Mouse (Mus musculus) liver, embryonic 14.5 days (tissue): ENCODE results near the gene Abl1. TPM values are rescaled to one million over a fixed set of nuclear protein-coding genes. Genes with fewer than 3 reads are reported as not detected.

ENCODE experiments used
- ATAC-seq: fragments of 200-750 bp; cut with Nextera tagmentation; 2 replicates; pipeline ENCODE4 v1.8.0; 2017; ENCODE audit warnings: moderate number of reproducible peaks, mild to moderate bottlenecking, moderate library complexity; ENCODE audit not compliant: insufficient read depth
- DNase-seq, 3 experiments: peaks; one replicate each; pipeline ENCODE4 v3.0.0-alpha.2; 2012 to 2013; ENCODE audit warnings: low read depth in 3 of 3, low spot score in 3 of 3
- H3K27ac ChIP-seq: fragments of 300-500 bp; sonication (generic); 2 replicates; pipeline ENCODE4 v1.5.1; 2014; ENCODE audit warnings: moderate library complexity, mild to moderate bottlenecking, control low read depth, inconsistent platforms
- H3K27me3 ChIP-seq: fragments of 300-500 bp; sonication (generic); 2 replicates; pipeline ENCODE4 v1.6.1; 2014; ENCODE audit warnings: mild to moderate bottlenecking, low read length, moderate library complexity; ENCODE audit not compliant: control insufficient read depth, insufficient read depth
- H3K36me3 ChIP-seq: fragments of 300-500 bp; sonication (generic); replicated peaks from 2 replicates; pipeline ENCODE4 v1.6.1; 2014; ENCODE audit warnings: low read depth; ENCODE audit not compliant: control insufficient read depth, insufficient read depth
- H3K4me1 ChIP-seq, 2 experiments: fragments of 200-500 bp in 1 of 2; fragments of 300-500 bp in 1 of 2; sonication (generic) in 1 of 2; replicated peaks; 2 replicates each; pipeline ENCODE4 v1.6.1; 2012 to 2014; ENCODE audit warnings: antibody characterized with exemption in 1 of 2, inconsistent platforms in 1 of 2, low read length in 1 of 2; ENCODE audit not compliant: control insufficient read depth in 2 of 2, insufficient read depth in 2 of 2
- H3K4me2 ChIP-seq: fragments of 300-500 bp; sonication (generic); 2 replicates; pipeline ENCODE4 v1.6.1; 2014; ENCODE audit warnings: low read depth, mild to moderate bottlenecking, control low read depth, moderate library complexity
- H3K4me3 ChIP-seq, 2 experiments: fragments of 200-500 bp in 1 of 2; fragments of 300-500 bp in 1 of 2; sonication (generic) in 1 of 2; 2 replicates each; pipeline ENCODE4 v1.5.1; 2012 to 2014; ENCODE audit warnings: low read depth in 2 of 2, low read length in 2 of 2, mild to moderate bottlenecking in 2 of 2, control low read depth in 1 of 2, inconsistent platforms in 1 of 2, moderate library complexity in 1 of 2; ENCODE audit not compliant: insufficient read depth in 1 of 2
- H3K9ac ChIP-seq: fragments of 300-500 bp; sonication (generic); replicated peaks from 2 replicates; pipeline ENCODE4 v1.6.1; 2014; ENCODE audit warnings: mild to moderate bottlenecking, control low read depth, moderate library complexity
- H3K9me3 ChIP-seq: fragments of 300-500 bp; sonication (generic); 2 replicates; pipeline ENCODE4 v1.6.1; 2016; ENCODE audit warnings: low read length, mixed read lengths; ENCODE audit not compliant: control insufficient read depth
- CTCF ChIP-seq: IDR thresholded peaks from 2 replicates; pipeline ENCODE4 v1.5.1; 2016; ENCODE audit warnings: antibody characterized with exemption, low read depth, control low read depth
- EP300 ChIP-seq: IDR thresholded peaks from 2 replicates; pipeline ENCODE4 v1.6.1; 2016; ENCODE audit warnings: antibody characterized with exemption, low read depth
- WGBS: fragments of 180-500 bp; shearing (Covaris S2); extraction: QIAGEN DNeasy Blood & Tissue Kit; methylation state at CpG from one replicate; pipeline ENCODE4 v1.1.7; 2014; ENCODE audit not compliant: insufficient replicate concordance; 5-methylcytosine and 5-hydroxymethylcytosine counted together
- polyA plus RNA-seq, 2 experiments: library from polyadenylated mRNA; depleted of rRNA in 1 of 2; stranded (reverse) in 1 of 2; unstranded in 1 of 2; fragments of >200 nt; fragmentation: Nextera tagmentation in 1 of 2; extraction: Ambion mirVana in 1 of 2; gene quantifications; 2 replicates each; pipeline versions ENCODE4 v1.2.1 to v1.2.3; 2012 to 2014

The Abl1 gene
- polyA plus RNA-seq, 2 experiments = 4.8 to 9.6 TPM

DNA sequence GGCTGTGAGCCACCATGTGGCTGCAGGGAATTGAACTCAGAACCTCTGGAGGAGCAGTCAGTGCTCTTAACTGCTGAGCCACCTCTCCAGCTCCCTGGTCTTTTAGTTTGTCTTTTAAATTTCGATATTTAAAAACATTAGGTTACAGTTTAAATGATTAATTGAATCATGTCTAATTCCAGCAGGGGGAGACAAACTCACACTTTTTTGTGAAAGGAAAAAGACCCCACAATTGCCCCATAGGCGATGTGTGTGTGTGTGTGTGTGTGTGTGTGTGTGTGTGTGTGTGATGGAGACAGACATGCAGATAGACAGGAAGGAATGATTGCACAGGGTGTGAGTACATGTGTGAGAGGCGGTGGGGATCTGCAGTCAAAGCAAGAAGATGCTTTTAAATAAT is 100.1 kb downstream of the Abl1 start:
- Histone ChIP-seq H3K4me2 (no peak overlapping the region), H3K9ac (no peak overlapping the region), H3K36me3 (peaks cover 7% of the 10 kb centered on the region), H3K4me3 (no peak overlapping the region), H3K4me1 (no peaks in the 10 kb centered on the region), H3K27ac (no peak overlapping the region), H3K27me3 (no peaks in the 10 kb centered on the region), H3K9me3 (no peaks in the 10 kb centered on the region)
- no peak for TF ChIP-seq EP300
- no peak for TF ChIP-seq CTCF
- ATAC-seq (no peak), DNase-seq (no peak)
- WGBS = 55% methylated on average over 3 of the region's 3 CpGs

GRCm38 (mm10) chr2:31789215-31789614 is 101.0 kb downstream of the Abl1 start:
- Histone ChIP-seq H3K4me2 (no peak overlapping the region), H3K27me3 (no peaks in the 10 kb centered on the region), H3K27ac (no peak overlapping the region), H3K9me3 (no peaks in the 10 kb centered on the region), H3K36me3 (peaks cover 7% of the 10 kb centered on the region), H3K4me1 (no peaks in the 10 kb centered on the region), H3K9ac (no peak overlapping the region), H3K4me3 (no peak overlapping the region)
- ATAC-seq (no peak), DNase-seq (no peak)
- TF ChIP-seq EP300 (no peak), CTCF (no peak)
- WGBS = 81% methylated on average over 2 of the region's 2 CpGs

DNA sequence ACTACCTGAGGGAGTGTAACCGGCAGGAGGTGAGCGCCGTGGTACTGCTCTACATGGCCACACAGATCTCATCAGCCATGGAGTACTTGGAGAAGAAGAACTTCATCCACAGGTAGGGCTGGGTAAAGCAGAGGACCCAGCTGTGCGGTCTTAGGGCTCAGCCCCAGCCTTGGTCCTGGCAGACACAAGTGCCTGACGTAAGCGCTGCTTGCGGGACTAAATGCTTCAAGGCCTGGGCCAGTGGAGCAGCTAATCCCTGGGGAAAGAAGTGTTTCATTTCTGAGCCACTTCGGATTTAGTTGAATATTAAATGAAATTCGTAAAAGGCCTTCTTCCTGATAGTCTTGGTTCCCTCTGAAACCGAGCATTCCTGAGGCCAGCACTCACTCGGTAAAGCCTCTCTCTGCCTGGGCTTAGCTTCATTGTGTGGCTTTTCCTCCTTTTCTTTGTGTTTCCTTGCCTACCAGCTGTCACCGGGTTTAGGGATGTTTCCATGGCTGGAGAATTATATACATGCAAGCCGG is 102.6 kb downstream of the Abl1 start:
- Histone ChIP-seq H3K27me3 (no peaks in the 10 kb centered on the region), H3K9me3 (no peaks in the 10 kb centered on the region), H3K4me3 (no peak overlapping the region), H3K4me1 (no peaks in the 10 kb centered on the region), H3K9ac (no peak overlapping the region), H3K4me2 (no peak overlapping the region), H3K27ac (no peak overlapping the region), H3K36me3 (peaks cover 7% of the 10 kb centered on the region)
- TF ChIP-seq CTCF (no peak), EP300 (no peak)
- ATAC-seq = no peak
- WGBS = 82% methylated on average over 13 of the region's 13 CpGs
- no peak for DNase-seq

DNA sequence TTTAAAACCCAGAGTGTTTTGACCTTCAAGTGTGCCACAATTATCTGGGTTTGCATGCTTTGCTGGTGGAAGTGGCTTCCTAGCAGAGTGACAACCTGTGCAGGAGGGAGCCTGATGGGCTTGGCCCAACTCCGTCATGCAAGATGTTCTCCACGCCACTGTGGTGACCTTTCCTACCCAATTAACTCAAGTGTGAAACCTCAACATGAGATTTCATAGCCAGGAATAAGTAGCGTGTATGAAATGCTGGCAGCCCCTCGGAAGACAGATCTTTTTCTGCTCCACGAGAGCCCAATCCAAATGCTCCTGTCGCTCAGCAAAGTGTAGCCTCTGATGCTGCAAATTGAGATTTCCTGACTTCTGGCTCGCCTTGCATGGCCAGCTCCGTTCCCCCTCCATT is 103.1 kb downstream of the Abl1 start:
- peaks cover 7% of the 10 kb centered on the region for H3K36me3 ChIP-seq
- no peaks in the 10 kb centered on the region for H3K27me3 ChIP-seq
- H3K27ac ChIP-seq = no peak overlapping the region
- no peak overlapping the region for H3K4me2 ChIP-seq
- ATAC-seq (no peak), DNase-seq (no peak)
- no peaks in the 10 kb centered on the region for H3K4me1 ChIP-seq
- 77% methylated on average over 8 of the region's 8 CpGs for WGBS
- no peak overlapping the region for H3K9ac ChIP-seq
- TF ChIP-seq EP300 = no peak
- no peak for TF ChIP-seq CTCF
- H3K9me3 ChIP-seq = no peaks in the 10 kb centered on the region
- no peak overlapping the region for H3K4me3 ChIP-seq

DNA sequence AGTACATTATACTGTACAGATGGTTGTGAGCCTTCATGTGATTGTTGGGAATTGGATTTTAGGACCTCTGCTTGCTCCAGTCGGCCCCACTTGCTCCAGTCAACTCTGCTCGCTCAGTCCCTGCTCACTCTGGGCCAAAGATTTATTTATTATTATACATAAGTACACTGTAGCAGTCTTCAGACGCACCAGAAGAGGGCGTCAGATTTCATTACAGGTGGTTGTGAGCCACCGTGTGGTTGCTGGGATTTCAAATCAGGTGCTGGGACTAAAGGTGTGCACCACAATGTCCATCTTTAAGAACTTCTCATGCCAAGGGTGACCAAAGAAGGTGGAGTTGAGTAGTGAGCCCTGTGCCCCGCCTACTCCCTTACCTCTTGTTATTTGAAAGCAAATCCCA is 104.4 kb downstream of the Abl1 start:
- no peaks in the 10 kb centered on the region for H3K9me3 ChIP-seq
- no peak overlapping the region for H3K4me2 ChIP-seq
- peaks cover 7% of the 10 kb centered on the region for H3K36me3 ChIP-seq
- ATAC-seq (no peak), DNase-seq (no peak)
- H3K4me3 ChIP-seq = no peak overlapping the region
- TF ChIP-seq CTCF (0 out of 2 replicates have a peak, but pooled peaks have one; percentile 19), EP300 (no peak)
- H3K4me1 ChIP-seq = no peaks in the 10 kb centered on the region
- no peaks in the 10 kb centered on the region for H3K27me3 ChIP-seq
- H3K27ac ChIP-seq = no peak overlapping the region
- WGBS = 59% methylated on average over 6 of the region's 6 CpGs
- H3K9ac ChIP-seq = no peak overlapping the region

- Histone ChIP-seq H3K4me1 (no peaks in the 10 kb centered on the region), H3K4me2 (no peak overlapping the region), H3K36me3 (peaks cover 16% of the 10 kb centered on the region), H3K9ac (no peak overlapping the region), H3K9me3 (no peaks in the 10 kb centered on the region), H3K27ac (no peak overlapping the region), H3K4me3 (no peak overlapping the region), H3K27me3 (no peaks in the 10 kb centered on the region)
- WGBS = 65% methylated on average over 3 of the region's 3 CpGs
- ATAC-seq = no peak
- DNase-seq = no peak
- TF ChIP-seq EP300 = no peak
- no peak for TF ChIP-seq CTCF
These were observed 108.8 kb downstream of the Abl1 start for GRCm38 (mm10) chr2:31796943-31797342.
